Mouse (Mus musculus) E14TG2a.4 (cell line): ENCODE results near the gene Rpl36-ps4.
"Not testable (repeated sequence)": the region's sequence is repeated elsewhere in the genome, so short reads cannot be mapped to it uniquely, and the experiment has no call there.

Experiments
- CTCF ChIP-seq: conservative IDR thresholded peaks from 2 replicates; pipeline ENCODE4 v1.5.1; 2014; ENCODE audit warnings: low read length
- NANOG ChIP-seq: IDR thresholded peaks from 2 replicates; pipeline ENCODE4 v1.6.1; 2014; ENCODE audit warnings: borderline replicate concordance, low read length, mixed read lengths
- POU5F1 ChIP-seq: IDR thresholded peaks from 2 replicates; pipeline ENCODE4 v1.6.1; 2014; ENCODE audit warnings: low read length, borderline replicate concordance

DNA sequence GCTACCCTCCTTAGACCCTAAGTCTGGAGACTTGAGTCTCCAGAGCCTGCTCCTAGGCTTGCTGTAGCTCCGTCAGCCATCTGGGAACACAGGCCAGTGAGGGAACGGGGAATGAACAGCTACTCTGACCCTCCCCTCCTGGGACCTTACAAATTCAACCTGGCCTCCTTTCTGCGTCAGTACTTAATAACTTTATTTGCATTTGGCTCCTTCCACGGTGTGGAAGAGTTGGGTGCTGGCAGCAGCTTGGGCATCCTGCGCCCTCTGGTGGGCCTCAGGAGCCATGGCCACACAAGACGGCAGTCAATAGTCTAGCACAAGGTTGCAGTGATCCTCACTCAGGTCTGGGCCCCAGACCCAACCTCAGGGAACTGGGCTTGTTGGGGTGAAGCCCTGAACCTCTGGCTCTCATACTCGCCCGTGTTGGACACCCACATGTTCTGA lies 47.7 kb downstream of the Rpl36-ps4 start:
- not testable (repeated sequence) for TF ChIP-seq CTCF, POU5F1, NANOG
